Mouse (Mus musculus) left cerebral cortex, adult 18-20 months (tissue): ENCODE measurements around the gene P2ry13. TPM values are rescaled to one million over a fixed set of nuclear protein-coding genes. Genes with fewer than 3 reads are reported as not detected.
A peak's percentile ranks its signal among the peaks of the same experiment; 100 is the strongest.

Experiments
- DNase-seq, 2 experiments: peaks; one replicate each; pipeline ENCODE4 v3.0.0; 2021 to 2022; ENCODE audit warnings: low spot score in 2 of 2, mixed read lengths in 1 of 2
- total RNA-seq, 2 experiments: library from RNA; stranded (reverse); gene quantifications; 2 replicates each; pipeline ENCODE4 v1.2.3; 2021

P2ry13 gene
- total RNA-seq, 2 experiments from 2014 or later = 7.6 to 8.2 TPM

GRCm38 (mm10) chr3:59203802-59204520 is 6.7 kb downstream of the P2ry13 start:
- DNase-seq = no peak

- no peak for DNase-seq
Measured at GRCm38 (mm10) chr3:59197329-59197948, 13.2 kb downstream of the P2ry13 start.

- DNase-seq = no peak
Measured at GRCm38 (mm10) chr3:59194938-59195337, 15.7 kb downstream of the P2ry13 start, which contains the start of gene Gpr87. Gene Gpr87 (minus strand): TSS chr3:59195104.

GRCm38 (mm10) chr3:59194099-59194498 is 16.6 kb downstream of the P2ry13 start:
- no peak for DNase-seq

- DNase-seq = no peak
Measured at GRCm38 (mm10) chr3:59191674-59192073, 19.0 kb downstream of the P2ry13 start.

GRCm38 (mm10) chr3:59187336-59187735 is 23.3 kb downstream of the P2ry13 start:
- DNase-seq = no peak

GRCm38 (mm10) chr3:59185662-59186061 is 25.0 kb downstream of the P2ry13 start:
- DNase-seq = no peak

- DNase-seq = no peak
Measured at GRCm38 (mm10) chr3:59182129-59182528, 28.6 kb downstream of the P2ry13 start.

- no peak for DNase-seq
Measured at GRCm38 (mm10) chr3:59181134-59181533, 29.5 kb downstream of the P2ry13 start.

- DNase-seq = no peak
Measured at GRCm38 (mm10) chr3:59176871-59177270, 33.8 kb downstream of the P2ry13 start.

GRCm38 (mm10) chr3:59175234-59175633 is 35.4 kb downstream of the P2ry13 start:
- DNase-seq = peak; percentile 36 to 37

GRCm38 (mm10) chr3:59174426-59175154 is 36.1 kb downstream of the P2ry13 start:
- DNase-seq = no peak

GRCm38 (mm10) chr3:59169921-59170627 is 40.6 kb downstream of the P2ry13 start:
- DNase-seq = no peak

- DNase-seq = no peak
Measured at GRCm38 (mm10) chr3:59169215-59169614, 41.5 kb downstream of the P2ry13 start.

GRCm38 (mm10) chr3:59168476-59168875 is 42.2 kb downstream of the P2ry13 start:
- no peak for DNase-seq

- DNase-seq = no peak
Measured at GRCm38 (mm10) chr3:59167417-59168054, 43.1 kb downstream of the P2ry13 start.

GRCm38 (mm10) chr3:59160465-59160864 is 50.2 kb downstream of the P2ry13 start:
- DNase-seq = no peak
